Mouse (Mus musculus): Measurements from ENCODE around the gene Ksr2. TPM values are rescaled to one million over a fixed set of nuclear protein-coding genes. Genes with fewer than 3 reads are reported as not detected.
A peak's percentile ranks its signal among the peaks of the same experiment; 100 is the strongest.

Ksr2 gene
- total RNA-seq, 4 experiments from 2014 or later = 35.3 to 43.5 (median 40.3) TPM

GRCm38 (mm10) chr5:117764496-117764895 lies 350.7 kb downstream of the Ksr2 start:
- DNase-seq (ENCODE audit: low spot score in 2 of 2) = no peak

GRCm38 (mm10) chr5:117779175-117779574 lies 365.4 kb downstream of the Ksr2 start:
- no peak for DNase-seq (ENCODE audit: low spot score in 2 of 2)

GRCm38 (mm10) chr5:117780681-117781080 lies 366.9 kb downstream of the Ksr2 start, which contains the start of gene Nos1:
Gene Nos1 (plus strand): TSS chr5:117781032.
- DNase-seq (ENCODE audit: low spot score in 2 of 2) = no peak

GRCm38 (mm10) chr5:117781178-117781577 lies 367.4 kb downstream of the Ksr2 start:
- DNase-seq (ENCODE audit: low spot score in 2 of 2) = no peak

- peak; percentile 35 to 42 for DNase-seq (ENCODE audit: low spot score in 2 of 2)
Observed at GRCm38 (mm10) chr5:117790071-117790470, 376.3 kb downstream of the Ksr2 start.

GRCm38 (mm10) chr5:117791875-117792274 lies 378.1 kb downstream of the Ksr2 start:
- no peak for DNase-seq (ENCODE audit: low spot score in 2 of 2)

GRCm38 (mm10) chr5:117800849-117801248 lies 387.0 kb downstream of the Ksr2 start:
- no peak for DNase-seq (ENCODE audit: low spot score in 2 of 2)

- no peak for DNase-seq (ENCODE audit: low spot score in 2 of 2)
Observed at GRCm38 (mm10) chr5:117802071-117802521, 388.3 kb downstream of the Ksr2 start.

- DNase-seq (ENCODE audit: low spot score in 2 of 2) = no peak
Observed at GRCm38 (mm10) chr5:117803551-117803950, 389.8 kb downstream of the Ksr2 start.

GRCm38 (mm10) chr5:117810930-117811329 lies 397.1 kb downstream of the Ksr2 start:
- DNase-seq (ENCODE audit: low spot score in 2 of 2) = no peak

GRCm38 (mm10) chr5:117818800-117819199 lies 405.0 kb downstream of the Ksr2 start:
- DNase-seq (ENCODE audit: low spot score in 2 of 2) = no peak

- no peak for DNase-seq (ENCODE audit: low spot score in 2 of 2)
Observed at GRCm38 (mm10) chr5:117820445-117820844, 406.6 kb downstream of the Ksr2 start.

- DNase-seq (ENCODE audit: low spot score in 2 of 2) = no peak
Observed at GRCm38 (mm10) chr5:117823811-117824210, 410.0 kb downstream of the Ksr2 start.

- DNase-seq (ENCODE audit: low spot score in 2 of 2) = no peak
Observed at GRCm38 (mm10) chr5:117824486-117824885, 410.7 kb downstream of the Ksr2 start.

Other genes starting within 250 kb of the Ksr2 start
- gene Pebp1, start 126.4 kb upstream of the Ksr2 start, total RNA-seq (2022) = 100 to 1,000 TPM; 650 to 713 (median 683) TPM
- 1 to 10 TPM; 2.1 to 4.8 (median 3.0) TPM for gene Vsig10, start 94.9 kb upstream of the Ksr2 start, total RNA-seq (2022)
- gene Wsb2, start 56.7 kb upstream of the Ksr2 start, total RNA-seq (2022) = 100 to 1,000 TPM; 228 to 259 (median 247) TPM
- gene Rfc5, start 25.0 kb upstream of the Ksr2 start, total RNA-seq (2022) = 10 to 100 TPM; 12.2 to 18.4 (median 16.2) TPM